Mouse (Mus musculus) MEL (cell line): ENCODE measurements around the gene Pnp. TPM values are rescaled to one million over a fixed set of nuclear protein-coding genes. Genes with fewer than 3 reads are reported as not detected.

ENCODE experiments used
- DNase-seq: peaks from one replicate; pipeline ENCODE4 v3.0.0; 2011; ENCODE audit warnings: low read depth, low spot score
- H3K27ac ChIP-seq: 2 replicates; pipeline ENCODE4 v1.5.1; 2012; ENCODE audit warnings: low read depth, mild to moderate bottlenecking, control low read depth, low read length, moderate library complexity; ENCODE audit not compliant: control insufficient read depth
- H3K27me3 ChIP-seq, 2 experiments: fragments of 150-350 bp in 1 of 2; sonication (generic) in 1 of 2; 2 replicates each; pipeline ENCODE4 v1.6.1; 2012; ENCODE audit warnings: low read length in 2 of 2, mild to moderate bottlenecking in 2 of 2, improper control_type of control experiment in 1 of 2, moderate library complexity in 1 of 2; ENCODE audit not compliant: insufficient read depth in 2 of 2, control insufficient read depth in 1 of 2
- H3K36me3 ChIP-seq, 2 experiments: 2 replicates each; pipeline ENCODE4 v1.6.1; 2012 to 2014; ENCODE audit warnings: low read length in 2 of 2, improper control_type of control experiment in 1 of 2, inconsistent platforms in 1 of 2, mild to moderate bottlenecking in 1 of 2; ENCODE audit not compliant: insufficient read depth in 2 of 2, control insufficient read depth in 1 of 2
- H3K4me1 ChIP-seq, 2 experiments: fragments of 150-350 bp in 1 of 2; sonication (generic) in 1 of 2; 2 replicates each; pipeline ENCODE4 v1.6.1; 2012; ENCODE audit warnings: low read length in 2 of 2, improper control_type of control experiment in 1 of 2, mild to moderate bottlenecking in 1 of 2; ENCODE audit not compliant: insufficient read depth in 2 of 2, control insufficient read depth in 1 of 2
- H3K4me3 ChIP-seq, 2 experiments: fragments of 150-350 bp in 1 of 2; sonication (generic) in 1 of 2; 2 replicates each; pipeline ENCODE4 v1.5.1; 2012; ENCODE audit warnings: low read depth in 2 of 2, low read length in 2 of 2, mild to moderate bottlenecking in 2 of 2, moderate library complexity in 2 of 2, control low read depth in 1 of 2, improper control_type of control experiment in 1 of 2; ENCODE audit not compliant: control insufficient read depth in 1 of 2, insufficient read depth in 1 of 2
- H3K79me2 ChIP-seq: 2 replicates; pipeline ENCODE4 v1.6.1; 2012; ENCODE audit warnings: mild to moderate bottlenecking, low read length, moderate library complexity; ENCODE audit not compliant: control insufficient read depth, poor library complexity, insufficient read depth
- H3K9ac ChIP-seq: 2 replicates; pipeline ENCODE4 v1.6.1; 2012; ENCODE audit warnings: low read depth, mild to moderate bottlenecking, control low read depth, low read length, moderate library complexity; ENCODE audit not compliant: control insufficient read depth, poor library complexity, severe bottlenecking
- H3K9me3 ChIP-seq: fragments of 150-350 bp; sonication (generic); replicated peaks from 2 replicates; pipeline ENCODE4 v1.6.1; 2012; ENCODE audit warnings: mild to moderate bottlenecking, low read length, improper control_type of control experiment, moderate library complexity; ENCODE audit not compliant: insufficient read depth
- BHLHE40 ChIP-seq: IDR thresholded peaks from 2 replicates; pipeline ENCODE4 v1.6.1; 2012; ENCODE audit warnings: low read depth, mild to moderate bottlenecking, inconsistent platforms, low read length, improper control_type of control experiment, borderline replicate concordance
- E2F4 ChIP-seq: IDR thresholded peaks from 2 replicates; pipeline ENCODE4 v1.6.1; 2011; ENCODE audit warnings: low read depth, low read length, improper control_type of control experiment, borderline replicate concordance
- EP300 ChIP-seq, 2 experiments: IDR thresholded peaks; 2 replicates each; pipeline ENCODE4 v1.6.1; 2011; ENCODE audit warnings: improper control_type of control experiment in 2 of 2, low read length in 2 of 2, low read depth in 1 of 2, mild to moderate bottlenecking in 1 of 2
- GATA1 ChIP-seq: IDR thresholded peaks from 2 replicates; pipeline ENCODE4 v1.6.1; 2011; ENCODE audit warnings: low read depth, low read length, improper control_type of control experiment
- JUND ChIP-seq: IDR thresholded peaks from 2 replicates; pipeline ENCODE4 v1.6.1; 2011; ENCODE audit warnings: low read depth, mild to moderate bottlenecking, improper control_type of control experiment, low read length
- MAFK ChIP-seq: IDR thresholded peaks from 2 replicates; pipeline ENCODE4 v1.6.1; 2011; ENCODE audit warnings: low read depth, mild to moderate bottlenecking, low read length, improper control_type of control experiment, borderline replicate concordance
- MAZ ChIP-seq: IDR thresholded peaks from 2 replicates; pipeline ENCODE4 v1.6.1; 2012; ENCODE audit warnings: low read depth, mild to moderate bottlenecking, inconsistent platforms, low read length, improper control_type of control experiment
- MYC ChIP-seq: IDR thresholded peaks from 2 replicates; pipeline ENCODE4 v1.6.1; 2011; ENCODE audit warnings: low read depth, mild to moderate bottlenecking, low read length, improper control_type of control experiment, moderate library complexity
- POLR2AphosphoS2 ChIP-seq: IDR thresholded peaks from 2 replicates; pipeline ENCODE4 v1.6.1; 2011; ENCODE audit warnings: low read length, improper control_type of control experiment
- POLR2AphosphoS5 ChIP-seq: IDR thresholded peaks from 2 replicates; pipeline ENCODE4 v1.6.1; 2012; ENCODE audit warnings: low read depth, borderline replicate concordance, mild to moderate bottlenecking, inconsistent platforms, low read length, moderate library complexity, mixed read lengths
- RCOR1 ChIP-seq: IDR thresholded peaks from 2 replicates; pipeline ENCODE4 v1.6.1; 2012; ENCODE audit warnings: low read depth, mild to moderate bottlenecking, inconsistent platforms, low read length, improper control_type of control experiment
- TAL1 ChIP-seq: IDR thresholded peaks from 2 replicates; pipeline ENCODE4 v1.6.1; 2012; ENCODE audit warnings: mild to moderate bottlenecking, inconsistent platforms, low read length, moderate library complexity, mixed read lengths
- ZC3H11A ChIP-seq: IDR thresholded peaks from 2 replicates; pipeline ENCODE4 v1.6.1; 2012; ENCODE audit warnings: low read depth, mild to moderate bottlenecking, inconsistent platforms, low read length, improper control_type of control experiment
- ZKSCAN1 ChIP-seq: IDR thresholded peaks from 2 replicates; pipeline ENCODE4 v1.6.1; 2012; ENCODE audit warnings: low read depth, mild to moderate bottlenecking, inconsistent platforms, low read length, improper control_type of control experiment, moderate library complexity
- ZMIZ1 ChIP-seq: IDR thresholded peaks from 2 replicates; pipeline ENCODE4 v1.6.1; 2012; ENCODE audit warnings: low read depth, mild to moderate bottlenecking, inconsistent platforms, low read length, improper control_type of control experiment, moderate library complexity
- ZNF384 ChIP-seq: IDR thresholded peaks from 2 replicates; pipeline ENCODE4 v1.6.1; 2012; ENCODE audit warnings: low read depth, mild to moderate bottlenecking, inconsistent platforms, low read length, improper control_type of control experiment
- polyA plus RNA-seq, 2 experiments: library from polyadenylated mRNA; stranded (reverse) in 1 of 2; unstranded in 1 of 2; fragments of >175 nt in 1 of 2; fragments of >200 nt in 1 of 2; gene quantifications; 2 replicates each; pipeline versions ENCODE4 v1.2.1 to v1.2.4; 2012; ENCODE audit warnings: low replicate concordance in 2 of 2, low read depth in 1 of 2; ENCODE audit not compliant: insufficient read length in 2 of 2, insufficient read depth in 1 of 2, missing spikeins in 1 of 2
- total RNA-seq: library from RNA; depleted of rRNA; stranded (reverse); fragments of 300-350 nt; gene quantifications from 2 replicates; pipeline ENCODE4 v1.2.3, GENCODE M21; 2012

Pnp gene
- total and polyA plus RNA-seq, 3 experiments = 36.2 to 302 (median 46.7) TPM

GRCm38 (mm10) chr14:50979631-50980030 lies 48.7 kb downstream of the Pnp start:
- no peak overlapping the region for H3K4me3 ChIP-seq
- no peak for DNase-seq
- peaks cover 3 to 13% of the 10 kb centered on the region in 2 experiments; a peak in 2 of 4 replicates for H3K4me1 ChIP-seq
- no peak overlapping the region for H3K27ac ChIP-seq
- H3K79me2 ChIP-seq = no peaks in the 10 kb centered on the region
- no peaks in the 10 kb centered on the region for H3K9me3 ChIP-seq
- TF ChIP-seq POLR2AphosphoS2 (no peak), ZMIZ1 (no peak), ZNF384 (no peak), E2F4 (no peak), TAL1 (no peak), GATA1 (no peak), ZC3H11A (no peak), MYC (no peak), POLR2AphosphoS5 (no peak), JUND (no peak), MAFK (no peak), MAZ (no peak), BHLHE40 (no peak), ZKSCAN1 (no peak), RCOR1 (no peak)
- TF ChIP-seq, all 39 proteins: peak for 0
- Histone ChIP-seq H3K36me3 (no peaks in the 10 kb centered on the region; a peak in 2 of 4 replicates), H3K27me3 (no peaks in the 10 kb centered on the region; a peak in 1 of 4 replicates), H3K9ac (no peak overlapping the region)

GRCm38 (mm10) chr14:50981207-50981606 lies 50.3 kb downstream of the Pnp start:
- TF ChIP-seq EP300 (IDR thresholded peaks at IDR 0.05; ENCODE audit: low read depth in 1 of 2, low read length in 2 of 2) (peak; percentile 44), TAL1 (peak; percentile 17; the same call in 1 of the 2 replicates), MAZ (no peak), JUND (no peak)
- TF ChIP-seq, all 39 proteins: peak for 2
- DNase-seq = peak; percentile 70
- H3K79me2 ChIP-seq = no peaks in the 10 kb centered on the region
- H3K36me3 ChIP-seq = no peaks in the 10 kb centered on the region; a peak in 2 of 4 replicates
- peaks cover 3 to 13% of the 10 kb centered on the region in 2 experiments; a peak in 2 of 4 replicates for H3K4me1 ChIP-seq
- no peak overlapping the region for H3K9ac ChIP-seq
- 0 out of 4 replicates have a peak overlapping the region, but pooled peaks of 1 of the 2 experiments have one; percentile 16 for H3K4me3 ChIP-seq
- peaks cover 0 to 1% of the 10 kb centered on the region in 2 experiments; a peak in 1 of 4 replicates for H3K27me3 ChIP-seq
- no peaks in the 10 kb centered on the region for H3K9me3 ChIP-seq
- no peak overlapping the region for H3K27ac ChIP-seq
